Mouse (Mus musculus) heart, embryonic 11.5 days (tissue): Measurements from ENCODE around the gene Mmachc. TPM values are rescaled to one million over a fixed set of nuclear protein-coding genes. Genes with fewer than 3 reads are reported as not detected.

ENCODE experiments used
- ATAC-seq: fragments of 200-750 bp; cut with Nextera tagmentation; replicated peaks from 2 replicates; pipeline ENCODE4 v1.8.0; 2017; ENCODE audit warnings: moderate library complexity; ENCODE audit not compliant: insufficient number of reproducible peaks, low FRiP score, low TSS enrichment
- H3K27ac ChIP-seq: fragments of 300-500 bp; sonication (generic); 2 replicates; pipeline ENCODE4 v1.5.1; 2014; ENCODE audit warnings: mild to moderate bottlenecking, low read depth, low read length
- H3K27me3 ChIP-seq: fragments of 300-500 bp; sonication (generic); 2 replicates; pipeline ENCODE4 v1.6.1; 2014; ENCODE audit warnings: mild to moderate bottlenecking, low read length, mixed read lengths; ENCODE audit not compliant: control insufficient read depth, insufficient read depth
- H3K36me3 ChIP-seq: fragments of 300-500 bp; sonication (generic); 2 replicates; pipeline ENCODE4 v1.6.1; 2014; ENCODE audit warnings: mild to moderate bottlenecking, low read length, moderate library complexity, mixed read lengths; ENCODE audit not compliant: control insufficient read depth, insufficient read depth
- H3K4me1 ChIP-seq: fragments of 300-500 bp; sonication (generic); 2 replicates; pipeline ENCODE4 v1.6.1; 2014; ENCODE audit warnings: low read length; ENCODE audit not compliant: control insufficient read depth, insufficient read depth
- H3K4me2 ChIP-seq: fragments of 300-500 bp; sonication (generic); 2 replicates; pipeline ENCODE4 v1.6.1; 2014; ENCODE audit warnings: mild to moderate bottlenecking, moderate library complexity
- H3K4me3 ChIP-seq: fragments of 300-500 bp; sonication (generic); 2 replicates; pipeline ENCODE4 v1.5.1; 2014; ENCODE audit warnings: low read depth, low read length
- H3K9ac ChIP-seq: fragments of 300-500 bp; sonication (generic); 2 replicates; pipeline ENCODE4 v1.6.1; 2014; ENCODE audit warnings: mild to moderate bottlenecking, low read depth, low read length, moderate library complexity
- H3K9me3 ChIP-seq: fragments of 300-500 bp; sonication (generic); replicated peaks from 2 replicates; pipeline ENCODE4 v1.6.1; 2016; ENCODE audit warnings: low read length; ENCODE audit not compliant: control insufficient read depth
- WGBS: fragments of 180-500 bp; shearing (Covaris S2); extraction: QIAGEN DNeasy Blood & Tissue Kit; methylation state at CpG from one replicate; pipeline ENCODE4 v1.1.7; 2014; ENCODE audit not compliant: insufficient replicate concordance; 5-methylcytosine and 5-hydroxymethylcytosine counted together
- polyA plus RNA-seq: library from polyadenylated mRNA; unstranded; fragments of >200 nt; fragmentation: Nextera tagmentation; extraction: Ambion mirVana; gene quantifications from 2 replicates; pipeline ENCODE4 v1.2.1, GENCODE M21; 2014

The Mmachc gene
- 25.5 and 29.1 TPM in 2 replicates for polyA plus RNA-seq

DNA sequence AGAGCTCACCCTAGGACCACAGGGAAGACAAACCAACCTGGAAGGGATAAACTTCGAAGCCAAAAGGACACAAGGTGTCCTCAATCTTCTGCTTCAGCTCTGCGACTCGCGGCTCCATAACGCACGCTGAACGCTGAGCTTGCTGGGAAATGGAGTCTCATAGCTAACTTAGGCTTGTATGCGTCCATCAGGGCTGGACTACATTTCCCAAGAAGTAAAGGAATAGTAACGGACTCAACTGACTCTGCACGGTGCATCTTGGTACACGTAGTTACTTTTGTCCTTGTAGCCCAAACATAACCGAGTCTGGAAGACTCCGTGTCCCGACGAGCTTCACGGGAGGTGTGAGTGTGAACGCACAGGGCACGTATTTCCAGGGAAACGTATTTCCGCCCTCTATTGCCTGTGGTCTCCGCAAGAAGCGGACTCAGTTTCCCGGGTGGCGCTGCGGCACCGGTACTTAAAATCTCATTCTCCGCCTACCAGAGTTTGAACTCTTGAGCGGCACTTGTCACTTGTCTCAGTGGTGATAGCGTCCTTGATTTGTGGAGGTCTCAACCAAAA is at the start of gene Mmachc, which contains the start of gene Ccdc163:
Mmachc (minus strand) TSS at position 206 of the 564 bp plus-strand sequence.
Ccdc163 (plus strand) TSS at position 309 of the 564 bp plus-strand sequence.
- Histone ChIP-seq H3K4me3 (peak within 1 kb of the TSS; percentile 70), H3K4me1 (peaks cover 8% of the 10 kb centered on the region; the same call in 1 of the 2 replicates), H3K36me3 (0 out of 2 replicates have a peak, but pooled peaks cover 3% of the 10 kb centered on the region), H3K27ac (no peak within 1 kb of the TSS), H3K4me2 (peak within 1 kb of the TSS; percentile 88), H3K9ac (peak within 1 kb of the TSS; percentile 81), H3K27me3 (no peaks in the 10 kb centered on the region), H3K9me3 (no peaks in the 10 kb centered on the region)
- ATAC-seq = peak; percentile 90
- WGBS = under 1% methylated on average over 29 of the region's 29 CpGs

DNA sequence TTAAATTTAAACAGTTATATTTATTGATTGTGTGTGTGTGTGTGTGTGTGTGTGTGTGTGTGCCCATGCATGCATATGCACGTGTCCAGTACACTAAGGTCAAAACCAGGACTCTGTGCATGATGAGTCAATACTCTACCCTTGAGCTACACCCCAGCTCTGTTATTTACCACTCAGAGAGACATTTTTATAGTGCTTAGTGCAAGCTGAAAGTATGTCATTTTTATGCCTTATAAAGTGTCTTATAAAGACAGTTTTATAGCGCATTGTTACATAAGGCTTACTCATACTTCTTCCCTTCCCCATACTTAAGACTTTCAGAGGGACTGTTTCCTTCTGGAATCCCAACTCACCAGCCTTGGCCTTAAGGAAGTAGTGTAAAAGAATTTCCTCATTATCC is 41.5 kb upstream of the Mmachc start:
- Histone ChIP-seq H3K9me3 (no peaks in the 10 kb centered on the region), H3K4me3 (no peak overlapping the region), H3K27me3 (no peaks in the 10 kb centered on the region), H3K9ac (no peak overlapping the region), H3K4me2 (no peak overlapping the region), H3K27ac (no peak overlapping the region), H3K36me3 (no peaks in the 10 kb centered on the region), H3K4me1 (no peaks in the 10 kb centered on the region)
- no peak for ATAC-seq
- 88% methylated on average over 2 of the region's 2 CpGs for WGBS

DNA sequence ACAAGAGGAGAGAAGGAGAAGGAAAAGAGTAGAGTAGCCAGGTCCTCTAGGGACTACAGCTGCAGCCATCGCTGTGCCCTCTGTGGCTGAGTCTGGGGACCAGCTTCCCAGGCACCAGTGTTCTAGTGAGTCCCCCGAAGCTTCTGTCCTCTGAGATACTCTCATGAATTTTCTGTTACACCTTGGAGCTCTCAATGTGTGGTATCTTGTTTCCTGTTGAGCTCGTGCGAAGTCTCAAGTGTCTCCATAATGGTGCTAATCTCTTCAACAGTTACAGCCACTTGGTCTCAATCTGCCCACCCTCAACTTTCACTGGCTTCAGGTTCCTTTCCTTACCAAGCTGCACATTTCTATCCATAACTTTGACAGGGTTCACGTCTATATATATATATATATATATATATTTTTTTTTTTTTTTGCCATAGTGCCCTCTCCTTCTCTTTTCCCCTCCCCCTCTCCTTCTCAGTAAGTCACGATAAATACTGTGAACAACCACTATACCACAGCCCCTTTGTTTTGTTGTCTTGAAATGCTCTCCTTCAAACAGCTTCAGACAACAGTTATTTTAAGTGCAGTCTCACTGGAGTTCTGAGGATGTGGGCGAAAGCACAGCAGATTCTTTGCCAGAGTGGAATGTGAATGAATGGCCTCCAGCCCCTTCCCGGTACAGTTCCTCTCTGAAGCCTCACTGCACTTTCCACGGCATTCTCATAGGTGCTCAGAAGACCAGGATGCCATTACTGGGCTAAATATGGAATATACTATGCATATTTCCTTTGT is 31.0 kb upstream of the Mmachc start:
- 58% methylated on average over 9 of the region's 9 CpGs for WGBS
- no peak overlapping the region for H3K27ac ChIP-seq
- ATAC-seq = no peak
- H3K4me2 ChIP-seq = no peak overlapping the region
- H3K9ac ChIP-seq = no peak overlapping the region
- no peaks in the 10 kb centered on the region for H3K27me3 ChIP-seq
- 0 out of 2 replicates have a peak, but pooled peaks cover 3% of the 10 kb centered on the region for H3K4me1 ChIP-seq
- H3K9me3 ChIP-seq = no peaks in the 10 kb centered on the region
- no peak overlapping the region for H3K4me3 ChIP-seq
- no peaks in the 10 kb centered on the region for H3K36me3 ChIP-seq

DNA sequence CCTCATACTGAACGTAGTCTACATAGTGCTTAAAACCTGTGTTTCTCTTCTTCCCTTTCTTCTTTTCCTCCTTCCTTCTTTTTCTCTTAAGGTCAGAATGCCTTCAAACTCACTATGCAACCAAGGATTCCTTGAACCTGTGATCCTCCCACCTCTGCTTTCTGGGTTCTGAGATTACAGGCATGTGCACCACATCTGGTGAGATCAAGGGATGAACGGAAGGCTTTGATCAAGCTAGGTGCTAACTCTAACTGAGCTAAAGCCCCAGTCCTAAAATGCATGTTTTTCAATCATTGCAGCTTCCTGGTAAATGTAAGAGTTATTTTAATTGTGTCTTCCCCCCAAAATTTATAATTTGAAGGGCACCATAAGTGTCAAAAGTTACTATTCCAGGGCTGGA is 26.8 kb upstream of the Mmachc start:
- Histone ChIP-seq H3K27me3 (no peaks in the 10 kb centered on the region), H3K4me3 (no peak overlapping the region), H3K9me3 (no peaks in the 10 kb centered on the region), H3K4me2 (no peak overlapping the region), H3K36me3 (no peaks in the 10 kb centered on the region), H3K27ac (no peak overlapping the region), H3K9ac (no peak overlapping the region), H3K4me1 (0 out of 2 replicates have a peak, but pooled peaks cover 3% of the 10 kb centered on the region)
- 52% methylated on average over 2 of the region's 2 CpGs for WGBS
- no peak for ATAC-seq

DNA sequence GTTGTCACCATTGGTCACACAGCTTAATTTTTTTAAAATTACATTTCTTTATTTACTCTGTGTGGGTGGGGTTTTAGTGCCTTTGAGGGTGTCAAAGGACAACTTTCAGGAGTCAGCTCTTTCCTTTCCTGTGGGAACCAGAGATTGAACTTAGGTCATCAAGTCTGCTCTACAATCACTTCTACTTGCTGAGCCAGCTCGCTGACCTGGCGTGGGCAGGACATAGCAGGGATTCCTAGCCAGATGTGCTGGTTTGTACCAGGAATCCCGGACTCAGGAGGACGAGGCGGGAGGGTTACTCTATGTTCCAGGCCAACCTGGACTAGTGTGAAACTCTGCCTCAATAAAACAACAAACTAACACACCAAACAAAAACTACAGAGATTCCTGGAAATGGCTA is 24.1 kb upstream of the Mmachc start:
- 72% methylated on average over 5 of the region's 5 CpGs for WGBS
- H3K9ac ChIP-seq = no peak overlapping the region
- H3K4me1 ChIP-seq = no peaks in the 10 kb centered on the region
- no peak overlapping the region for H3K4me3 ChIP-seq
- H3K4me2 ChIP-seq = no peak overlapping the region
- H3K9me3 ChIP-seq = no peaks in the 10 kb centered on the region
- H3K27me3 ChIP-seq = no peaks in the 10 kb centered on the region
- H3K27ac ChIP-seq = no peak overlapping the region
- no peaks in the 10 kb centered on the region for H3K36me3 ChIP-seq
- no peak for ATAC-seq

DNA sequence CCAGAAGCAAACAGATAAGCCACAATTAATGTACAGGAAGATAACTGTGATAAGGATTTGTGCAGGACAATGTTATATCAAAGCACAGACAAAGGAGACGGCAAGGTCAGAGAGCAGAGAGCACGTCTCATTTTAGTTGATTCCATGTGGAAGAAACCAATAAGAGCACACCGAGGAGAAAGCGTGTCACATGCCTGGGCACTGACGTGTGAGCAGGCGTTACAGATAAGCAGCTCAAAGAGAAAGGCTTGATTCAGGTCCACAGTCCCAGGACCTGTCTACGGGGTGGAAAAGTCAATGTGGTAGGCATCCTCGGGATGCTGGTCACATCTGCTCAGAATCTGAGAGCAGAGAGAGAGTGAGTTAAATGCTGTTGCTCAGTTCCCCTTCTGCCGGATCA is 22.9 kb upstream of the Mmachc start:
- Histone ChIP-seq H3K9ac (no peak overlapping the region), H3K27me3 (no peaks in the 10 kb centered on the region), H3K9me3 (no peaks in the 10 kb centered on the region), H3K27ac (no peak overlapping the region), H3K4me1 (no peaks in the 10 kb centered on the region), H3K4me2 (no peak overlapping the region), H3K36me3 (no peaks in the 10 kb centered on the region), H3K4me3 (no peak overlapping the region)
- ATAC-seq = no peak
- 48% methylated on average over 9 of the region's 9 CpGs for WGBS

DNA sequence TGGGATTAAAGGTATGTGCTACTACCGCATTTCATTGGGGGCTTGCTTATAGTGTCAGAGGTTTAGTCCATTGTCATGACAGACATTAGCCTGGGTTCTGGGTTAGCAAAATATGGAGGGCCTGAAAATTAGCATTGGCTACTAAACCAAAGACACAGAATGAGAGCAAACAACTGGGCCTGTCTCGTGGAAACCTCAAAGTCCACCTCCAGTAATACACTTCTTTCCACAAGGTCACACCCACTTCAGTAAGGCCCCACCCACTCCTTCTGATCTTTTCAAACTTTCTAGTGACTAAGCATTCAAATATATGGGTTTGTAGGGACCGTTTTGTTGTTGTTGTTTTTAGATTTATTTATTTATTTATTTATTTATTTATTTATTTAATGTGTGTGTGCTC is 21.3 kb upstream of the Mmachc start:
- H3K27me3 ChIP-seq = no peaks in the 10 kb centered on the region
- H3K4me1 ChIP-seq = no peaks in the 10 kb centered on the region
- WGBS = 81% methylated on average over 3 of the region's 3 CpGs
- no peak overlapping the region for H3K9ac ChIP-seq
- H3K36me3 ChIP-seq = no peaks in the 10 kb centered on the region
- no peak for ATAC-seq
- H3K27ac ChIP-seq = no peak overlapping the region
- H3K4me2 ChIP-seq = no peak overlapping the region
- H3K4me3 ChIP-seq = no peak overlapping the region
- H3K9me3 ChIP-seq = no peaks in the 10 kb centered on the region

DNA sequence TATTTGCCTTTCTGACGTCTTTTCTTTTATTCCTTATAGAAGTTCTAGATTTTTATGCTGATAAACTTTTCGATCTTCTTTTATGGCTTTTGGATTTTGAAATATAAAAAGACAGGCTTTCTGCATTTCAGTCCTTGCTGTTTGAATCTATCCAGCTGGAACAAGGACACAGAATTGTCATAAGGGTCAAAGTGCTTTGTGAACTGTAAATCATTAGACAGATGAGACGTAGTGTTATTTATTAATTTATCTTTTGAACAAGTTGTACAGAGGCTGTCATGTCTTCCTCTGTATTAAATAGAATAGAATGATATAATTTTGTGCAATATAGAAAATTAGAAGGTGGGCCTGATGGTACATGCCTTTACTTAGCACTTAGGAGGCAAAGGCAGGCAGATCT is 19.2 kb upstream of the Mmachc start:
- H3K36me3 ChIP-seq = no peaks in the 10 kb centered on the region
- H3K27ac ChIP-seq = no peak overlapping the region
- no peak overlapping the region for H3K9ac ChIP-seq
- no peaks in the 10 kb centered on the region for H3K9me3 ChIP-seq
- no peak overlapping the region for H3K4me3 ChIP-seq
- no peaks in the 10 kb centered on the region for H3K4me1 ChIP-seq
- no peak for ATAC-seq
- H3K4me2 ChIP-seq = no peak overlapping the region
- no peaks in the 10 kb centered on the region for H3K27me3 ChIP-seq
- 73% methylated on average over 3 of the region's 3 CpGs for WGBS
